Mouse (Mus musculus): ENCODE data around the gene Ccna1.

GRCm38 (mm10) chr3:55086948-55087347 lies 31.6 kb upstream of the Ccna1 start:
- TF ChIP-seq CTCF (conservative IDR thresholded peaks at IDR 0.05; ENCODE audit: insufficient read depth, insufficient read length, low read depth, low read length) (no peak), POLR2A (IDR thresholded peaks at IDR 0.05; ENCODE audit: low read depth, low read length) (no peak)
